Mouse (Mus musculus) erythroblast, embryonic 14.5 days (primary cell): ENCODE results near the gene Itpr3. TPM values are rescaled to one million over a fixed set of nuclear protein-coding genes. Genes with fewer than 3 reads are reported as not detected.
A peak's percentile ranks its signal among the peaks of the same experiment; 100 is the strongest.

Source experiments
- H3K27me3 ChIP-seq: 2 replicates; pipeline ENCODE4 v1.6.1; 2012; ENCODE audit warnings: inconsistent platforms; ENCODE audit not compliant: control insufficient read depth
- H3K36me3 ChIP-seq: 2 replicates; pipeline ENCODE4 v1.6.1; 2012; ENCODE audit warnings: mild to moderate bottlenecking, inconsistent platforms; ENCODE audit not compliant: control insufficient read depth
- H3K4me1 ChIP-seq: 2 replicates; pipeline ENCODE4 v1.6.1; 2012; ENCODE audit warnings: inconsistent platforms; ENCODE audit not compliant: control insufficient read depth
- H3K4me3 ChIP-seq: replicated peaks from 2 replicates; pipeline ENCODE3; 2012; ENCODE audit warnings: moderate library complexity, mild to moderate bottlenecking, inconsistent platforms
- H3K9me3 ChIP-seq: 2 replicates; pipeline ENCODE4 v1.6.1; 2012; ENCODE audit warnings: low read length, inconsistent platforms, mixed read lengths; ENCODE audit not compliant: control insufficient read depth
- GATA1 ChIP-seq: IDR thresholded peaks from 2 replicates; pipeline ENCODE4 v1.6.1; 2012; ENCODE audit warnings: low read length, inconsistent platforms, mixed read lengths
- TAL1 ChIP-seq: IDR thresholded peaks from 3 replicates; pipeline ENCODE4 v1.6.1; 2012; ENCODE audit warnings: low read length, inconsistent platforms, mixed read lengths
- polyA plus RNA-seq: library from polyadenylated mRNA; stranded (reverse); fragments of >175 nt; gene quantifications from 2 replicates; pipeline ENCODE4 v1.2.3, GENCODE M21; 2012

Gene Itpr3
- polyA plus RNA-seq = 0.02 and 0.04 TPM in 2 replicates

DNA sequence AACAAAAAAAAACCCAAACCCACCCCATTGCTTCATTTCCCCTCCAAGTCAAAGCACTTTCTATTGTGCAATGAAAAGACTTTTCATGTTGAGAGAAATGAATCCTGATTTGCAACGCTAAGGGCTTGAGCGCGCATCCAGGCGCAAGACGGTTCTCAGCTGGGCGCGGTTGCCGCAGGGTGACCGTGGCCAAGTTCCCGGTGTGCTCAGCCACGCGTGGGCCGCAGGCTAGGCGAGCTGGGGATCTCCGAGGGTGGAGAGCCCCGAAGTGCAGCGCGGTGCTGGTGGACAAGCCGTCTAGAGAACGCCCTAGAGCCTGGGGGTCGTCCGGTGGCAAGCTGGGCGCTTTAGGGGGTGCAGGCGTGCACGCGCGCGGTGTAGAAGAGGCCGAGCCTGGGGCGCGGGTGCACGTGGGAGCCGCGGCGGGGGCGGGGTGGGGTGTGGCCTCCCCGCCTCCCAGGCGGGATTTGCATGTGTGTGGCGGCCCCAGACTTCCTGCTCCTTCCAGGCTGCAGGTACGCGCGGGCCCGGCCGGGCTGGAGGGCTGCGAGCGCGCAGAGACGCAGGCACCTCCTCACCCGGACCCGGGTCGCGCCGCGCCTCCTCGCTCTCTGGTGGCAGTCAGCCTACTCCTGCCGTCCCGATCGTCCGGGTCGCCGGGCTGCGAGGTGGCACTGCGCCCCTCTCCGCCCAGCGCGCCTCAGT lies at the start of gene Itpr3:
Gene Itpr3 (plus strand): TSS at position 493 of the 705 bp plus-strand sequence.
- no peaks in the 10 kb centered on the region for H3K36me3 ChIP-seq
- peaks cover 38% of the 10 kb centered on the region for H3K27me3 ChIP-seq
- peaks cover 3% of the 10 kb centered on the region; the same call in 1 of the 2 replicates for H3K9me3 ChIP-seq
- peak within 1 kb of the TSS; percentile 57 for H3K4me3 ChIP-seq
- H3K4me1 ChIP-seq = peaks cover 9% of the 10 kb centered on the region
- TF ChIP-seq GATA1 = no peak
- TF ChIP-seq TAL1 = no peak

DNA sequence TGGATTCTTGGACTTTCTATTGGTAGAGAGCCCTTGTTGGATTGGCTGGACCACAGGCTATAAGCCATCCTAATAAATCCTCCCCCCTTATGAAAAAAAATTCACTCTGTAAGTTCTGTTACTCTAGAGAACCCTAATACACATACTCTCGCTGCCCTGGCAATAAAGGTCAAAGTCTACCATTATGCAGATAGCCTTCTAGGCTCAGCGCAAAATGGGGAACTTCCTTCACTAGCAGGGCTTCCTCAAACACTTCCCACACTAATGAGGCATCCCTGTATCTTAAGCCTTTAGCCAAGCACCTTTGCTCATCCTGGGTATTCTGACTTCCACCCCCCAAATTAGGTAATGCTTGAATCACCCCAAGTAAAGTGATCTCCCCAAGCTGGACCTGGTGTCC lies 48.8 kb upstream of the Itpr3 start:
- no peaks in the 10 kb centered on the region; the same call in 1 of the 2 replicates for H3K9me3 ChIP-seq
- TF ChIP-seq TAL1 (no peak), GATA1 (no peak)
- H3K36me3 ChIP-seq = no peaks in the 10 kb centered on the region
- peaks cover 17% of the 10 kb centered on the region for H3K4me1 ChIP-seq
- no peak overlapping the region for H3K4me3 ChIP-seq
- peaks cover 11% of the 10 kb centered on the region for H3K27me3 ChIP-seq

DNA sequence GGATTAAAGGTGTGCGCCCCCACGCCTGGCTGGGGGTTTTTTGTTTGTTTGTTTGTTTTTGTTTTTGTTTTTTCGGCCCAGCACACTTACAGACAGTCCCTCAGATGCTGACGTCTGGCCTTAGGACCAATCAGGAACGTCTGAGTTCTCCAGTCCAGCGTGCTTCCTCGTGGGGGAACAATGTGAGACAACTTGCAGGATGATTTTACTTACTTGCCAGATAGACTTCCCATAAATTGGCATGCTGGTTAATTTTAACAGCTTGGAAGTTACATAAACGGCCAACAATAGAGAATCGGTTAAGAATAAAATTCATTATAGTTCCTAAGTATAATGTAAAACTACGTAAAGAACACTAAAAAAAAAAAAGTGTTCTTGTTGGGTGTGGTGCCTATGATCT lies 45.9 kb upstream of the Itpr3 start:
- no peaks in the 10 kb centered on the region for H3K36me3 ChIP-seq
- H3K27me3 ChIP-seq = no peaks in the 10 kb centered on the region
- no peaks in the 10 kb centered on the region for H3K9me3 ChIP-seq

DNA sequence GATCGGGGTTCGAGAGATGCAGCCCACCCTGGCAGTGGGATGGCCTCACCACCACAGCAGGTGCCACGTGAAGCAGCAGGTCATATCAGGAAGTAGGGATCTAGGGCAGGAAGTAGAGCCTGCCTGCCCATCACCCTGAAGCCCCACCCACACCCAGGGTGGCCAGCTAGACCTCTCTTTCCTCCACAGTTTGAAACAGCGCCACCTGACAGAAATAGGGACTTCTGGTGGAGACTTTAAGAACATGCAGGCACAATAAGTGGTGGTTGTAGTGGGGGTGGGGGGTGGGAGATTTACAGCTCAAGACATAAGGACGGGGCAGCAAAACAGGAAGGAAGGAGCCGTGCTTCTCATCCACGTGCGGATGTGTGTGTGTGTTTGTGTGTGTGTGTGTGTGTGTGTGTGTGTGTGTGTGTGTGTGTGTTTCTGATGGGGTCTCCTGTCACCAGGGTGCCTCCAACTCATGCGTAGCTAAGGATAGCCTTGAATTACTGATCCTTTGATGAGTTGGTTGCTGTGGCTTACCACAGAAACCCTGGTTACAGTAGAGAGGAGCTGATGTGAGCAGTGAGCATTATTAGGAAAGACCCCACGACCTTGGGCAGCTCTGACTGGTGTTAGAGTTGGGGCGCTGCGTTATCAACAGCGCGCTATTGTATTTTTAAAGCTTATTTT lies 45.0 kb upstream of the Itpr3 start:
- Histone ChIP-seq H3K36me3 (no peaks in the 10 kb centered on the region), H3K4me3 (peak overlapping the region; percentile 39), H3K9me3 (no peaks in the 10 kb centered on the region), H3K27me3 (no peaks in the 10 kb centered on the region), H3K4me1 (peaks cover 18% of the 10 kb centered on the region)
- TF ChIP-seq TAL1 = no peak
- TF ChIP-seq GATA1 = no peak

More for the DNA sequence above, 45.9 kb upstream of the Itpr3 start:
- Histone ChIP-seq H3K4me1 (peaks cover 17% of the 10 kb centered on the region), H3K4me3 (no peak overlapping the region)
- no peak for TF ChIP-seq TAL1
- no peak for TF ChIP-seq GATA1

DNA sequence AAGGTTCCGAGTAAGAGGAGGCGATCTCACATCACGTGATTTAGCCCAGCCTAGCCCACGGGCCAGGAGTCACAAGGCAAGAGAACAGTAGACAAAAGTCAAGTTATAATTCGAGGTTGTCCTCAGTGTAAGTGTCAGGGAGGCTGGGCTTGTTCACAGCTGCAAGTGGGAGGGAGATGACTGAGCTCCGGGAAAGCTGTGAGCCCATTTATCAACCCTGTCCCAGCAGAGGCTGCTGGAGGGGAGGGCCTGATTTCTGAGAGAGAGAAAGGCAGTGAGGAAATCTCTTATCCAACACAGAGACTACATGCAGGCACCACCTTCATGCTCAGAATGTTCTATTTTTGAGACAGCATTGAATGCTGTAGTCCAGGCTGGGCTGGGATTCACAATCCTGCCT lies 44.2 kb upstream of the Itpr3 start:
- Histone ChIP-seq H3K4me1 (peaks cover 26% of the 10 kb centered on the region), H3K9me3 (no peaks in the 10 kb centered on the region), H3K36me3 (no peaks in the 10 kb centered on the region), H3K4me3 (no peak overlapping the region), H3K27me3 (no peaks in the 10 kb centered on the region)
- TF ChIP-seq GATA1 (no peak), TAL1 (no peak)

DNA sequence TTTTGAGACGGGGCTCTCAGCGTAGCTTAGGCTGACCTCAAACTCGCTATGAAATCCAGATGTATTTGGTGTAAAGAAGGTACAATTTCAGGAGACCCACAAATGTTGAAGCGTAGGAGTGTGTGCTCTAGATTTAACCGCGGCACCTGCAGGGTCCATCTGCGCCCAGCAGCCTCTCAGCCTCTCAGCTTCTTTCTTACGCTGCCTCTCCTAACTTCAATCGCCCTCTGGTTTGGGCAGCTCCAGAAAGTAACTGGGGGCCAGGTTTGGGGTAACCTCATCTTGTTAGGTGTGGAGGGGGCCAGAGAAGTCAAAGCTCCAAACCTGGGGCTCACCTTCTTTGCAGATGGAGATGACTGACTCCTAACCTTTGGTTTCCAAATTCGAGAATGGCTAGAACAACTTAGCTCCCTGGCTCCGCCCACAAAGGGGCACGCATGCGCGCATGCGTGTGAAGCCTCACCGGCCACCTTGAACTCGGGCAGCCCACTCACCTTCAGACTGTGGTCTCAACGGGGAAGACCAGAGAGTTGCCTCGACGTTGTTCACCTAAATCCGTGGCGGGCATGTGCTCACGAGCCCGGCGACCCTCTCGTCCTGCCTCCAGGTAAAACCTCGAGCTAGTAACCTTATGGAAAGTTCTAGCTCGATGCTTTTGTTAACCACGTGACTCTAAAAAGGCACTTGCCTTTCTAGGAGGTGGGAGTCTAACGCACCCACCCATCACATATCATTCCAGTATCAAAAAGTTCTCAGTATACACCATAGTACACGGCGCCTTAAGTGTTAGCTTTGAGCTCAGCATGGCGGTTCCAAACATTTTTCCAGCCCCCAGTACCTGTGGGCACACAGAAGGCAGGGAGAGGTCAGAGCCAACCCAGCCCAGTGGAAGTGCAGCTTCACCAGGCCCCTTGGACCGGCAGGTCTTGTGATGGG lies 39.3 kb upstream of the Itpr3 start:
- TF ChIP-seq GATA1 (no peak), TAL1 (no peak)
- H3K9me3 ChIP-seq = no peaks in the 10 kb centered on the region
- H3K4me1 ChIP-seq = peaks cover 19% of the 10 kb centered on the region
- H3K36me3 ChIP-seq = peaks cover 27% of the 10 kb centered on the region
- no peaks in the 10 kb centered on the region for H3K27me3 ChIP-seq
- H3K4me3 ChIP-seq = peak overlapping the region; percentile 81

DNA sequence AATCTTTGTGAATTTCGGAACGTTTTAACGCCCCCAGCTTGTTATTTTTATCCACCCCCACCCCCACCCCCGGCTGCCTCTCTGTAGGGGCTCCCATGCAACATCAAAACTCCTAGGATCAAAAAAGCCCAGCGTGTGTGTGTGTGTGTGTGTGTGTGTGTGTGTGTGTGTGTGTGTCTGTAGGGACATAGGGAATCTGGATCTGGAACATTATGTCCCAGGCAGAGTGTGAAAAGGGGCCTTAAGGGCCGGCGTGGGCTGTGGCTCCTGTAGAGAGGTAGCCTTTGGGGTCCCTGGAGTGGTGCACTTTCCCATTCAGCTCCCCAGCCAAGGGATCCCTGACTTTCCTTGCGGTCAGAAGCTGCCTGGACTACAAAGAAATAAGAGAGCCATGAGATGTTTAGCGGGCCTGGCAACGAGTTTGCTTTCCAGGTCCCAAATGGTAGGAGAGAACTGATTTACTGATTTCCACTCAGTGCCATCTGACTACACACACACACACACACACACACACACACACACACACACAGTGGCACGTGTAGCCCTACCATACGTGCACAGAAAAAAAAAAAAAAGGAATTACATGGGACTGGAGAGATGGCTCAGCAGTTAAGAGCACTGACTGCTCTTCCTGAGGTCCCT lies 38.4 kb upstream of the Itpr3 start:
- Histone ChIP-seq H3K36me3 (peaks cover 33% of the 10 kb centered on the region), H3K4me1 (peaks cover 20% of the 10 kb centered on the region), H3K4me3 (peak overlapping the region; percentile 81), H3K27me3 (no peaks in the 10 kb centered on the region), H3K9me3 (no peaks in the 10 kb centered on the region)
- TF ChIP-seq GATA1 (no peak), TAL1 (no peak)

DNA sequence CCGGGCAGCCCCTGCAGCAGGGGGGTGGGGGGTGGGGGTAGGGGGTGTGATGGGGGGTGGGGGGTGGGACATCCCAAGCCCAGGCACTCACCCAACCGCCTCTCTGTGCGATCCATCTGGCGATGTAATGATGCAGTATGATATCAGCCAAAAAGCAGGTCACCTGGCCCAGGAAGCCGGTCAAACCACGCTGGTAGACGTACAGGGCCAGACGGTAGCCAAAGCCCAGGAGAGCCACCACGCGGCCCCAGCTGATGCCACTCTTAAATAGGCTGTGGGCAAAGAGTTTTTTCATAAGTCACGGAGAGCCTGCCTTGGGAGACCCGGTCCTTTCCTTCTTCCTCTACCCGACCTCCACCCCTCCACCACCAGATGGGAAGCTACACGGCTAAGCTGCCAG lies 36.0 kb upstream of the Itpr3 start:
- Histone ChIP-seq H3K36me3 (peaks cover 48% of the 10 kb centered on the region), H3K4me3 (no peak overlapping the region), H3K4me1 (peaks cover 25% of the 10 kb centered on the region), H3K27me3 (no peaks in the 10 kb centered on the region), H3K9me3 (no peaks in the 10 kb centered on the region)
- TF ChIP-seq GATA1 (no peak), TAL1 (no peak)
